Mouse (Mus musculus) G1E (cell line): ENCODE data around the gene Slc37a4. TPM values are rescaled to one million over a fixed set of nuclear protein-coding genes. Genes with fewer than 3 reads are reported as not detected.
A peak's percentile ranks its signal among the peaks of the same experiment; 100 is the strongest.

Experiments
- ATAC-seq: 2 replicates; pipeline ENCODE4 v1.8.0; 2016; ENCODE audit warnings: mild to moderate bottlenecking; ENCODE audit not compliant: insufficient number of reproducible peaks, poor library complexity, low FRiP score, severe bottlenecking; ENCODE audit errors: extremely low read depth
- DNase-seq: peaks from one replicate; pipeline ENCODE4 v3.0.0; 2012; ENCODE audit warnings: low spot score
- H3K27me3 ChIP-seq: 2 replicates; pipeline ENCODE4 v1.6.1; 2012; ENCODE audit warnings: mild to moderate bottlenecking, low read length, inconsistent platforms; ENCODE audit not compliant: insufficient read depth
- H3K36me3 ChIP-seq: replicated peaks from 2 replicates; pipeline ENCODE3; 2012; ENCODE audit warnings: mild to moderate bottlenecking, inconsistent platforms
- H3K4me1 ChIP-seq: 2 replicates; pipeline ENCODE4 v1.6.1; 2012; ENCODE audit warnings: low read depth, low read length, inconsistent platforms, mixed read lengths; ENCODE audit not compliant: insufficient read depth
- H3K4me3 ChIP-seq: 2 replicates; pipeline ENCODE4 v1.5.1; 2012; ENCODE audit warnings: low read depth, mild to moderate bottlenecking, inconsistent platforms, low read length, moderate library complexity, mixed read lengths
- H3K9me3 ChIP-seq: replicated peaks from 2 replicates; pipeline ENCODE4 v1.6.1; 2012; ENCODE audit warnings: inconsistent platforms
- CTCF ChIP-seq: IDR thresholded peaks from 2 replicates; pipeline ENCODE4 v1.5.1; 2012; ENCODE audit warnings: low read depth, low read length, inconsistent platforms, mixed read lengths
- GATA1 ChIP-seq: IDR thresholded peaks from 2 replicates; pipeline ENCODE4 v1.6.1; 2012; ENCODE audit warnings: borderline replicate concordance, low read length, inconsistent platforms, mixed read lengths
- GATA2 ChIP-seq: IDR thresholded peaks from 2 replicates; pipeline ENCODE4 v1.6.1; 2012; ENCODE audit warnings: low read depth, low read length, inconsistent platforms, borderline replicate concordance
- POLR2AphosphoS5 ChIP-seq: IDR thresholded peaks from 2 replicates; pipeline ENCODE4 v1.6.1; 2012; ENCODE audit warnings: low read depth, low read length, inconsistent platforms; ENCODE audit not compliant: insufficient replicate concordance
- TAL1 ChIP-seq: conservative IDR thresholded peaks from 2 replicates; pipeline ENCODE4 v1.6.1; 2012; ENCODE audit warnings: low read depth, low read length, inconsistent platforms, mixed read lengths
- polyA plus RNA-seq: library from polyadenylated mRNA; stranded (reverse); fragments of >175 nt; gene quantifications from 2 replicates; pipeline ENCODE4 v1.2.3, GENCODE M21; 2012
- total RNA-seq, 2 experiments: library from RNA; stranded (forward) in 1 of 2; stranded (reverse) in 1 of 2; fragments of 200-1000 nt in 1 of 2; fragments of >200 nt in 1 of 2; fragmentation: Nextera tagmentation in 1 of 2; gene quantifications; 2 replicates each; pipeline ENCODE4 v1.2.3; 2014 to 2017

Gene Slc37a4
- total and polyA plus RNA-seq, 3 experiments, result 10.4 to 24.4 (median 16.0) TPM

GRCm38 (mm10) chr9:44378153-44378730, 18.4 kb upstream of the Slc37a4 start:
- TF ChIP-seq GATA2 (no peak), TAL1 (no peak), CTCF (no peak), POLR2AphosphoS5 (no peak), GATA1 (no peak)
- Histone ChIP-seq H3K36me3 (peaks cover 41% of the 10 kb centered on the region), H3K4me1 (peaks cover 35% of the 10 kb centered on the region), H3K9me3 (no peaks in the 10 kb centered on the region), H3K4me3 (peak overlapping the region; percentile 82), H3K27me3 (no peaks in the 10 kb centered on the region)
- ATAC-seq (no peak), DNase-seq (no peak)

DNA sequence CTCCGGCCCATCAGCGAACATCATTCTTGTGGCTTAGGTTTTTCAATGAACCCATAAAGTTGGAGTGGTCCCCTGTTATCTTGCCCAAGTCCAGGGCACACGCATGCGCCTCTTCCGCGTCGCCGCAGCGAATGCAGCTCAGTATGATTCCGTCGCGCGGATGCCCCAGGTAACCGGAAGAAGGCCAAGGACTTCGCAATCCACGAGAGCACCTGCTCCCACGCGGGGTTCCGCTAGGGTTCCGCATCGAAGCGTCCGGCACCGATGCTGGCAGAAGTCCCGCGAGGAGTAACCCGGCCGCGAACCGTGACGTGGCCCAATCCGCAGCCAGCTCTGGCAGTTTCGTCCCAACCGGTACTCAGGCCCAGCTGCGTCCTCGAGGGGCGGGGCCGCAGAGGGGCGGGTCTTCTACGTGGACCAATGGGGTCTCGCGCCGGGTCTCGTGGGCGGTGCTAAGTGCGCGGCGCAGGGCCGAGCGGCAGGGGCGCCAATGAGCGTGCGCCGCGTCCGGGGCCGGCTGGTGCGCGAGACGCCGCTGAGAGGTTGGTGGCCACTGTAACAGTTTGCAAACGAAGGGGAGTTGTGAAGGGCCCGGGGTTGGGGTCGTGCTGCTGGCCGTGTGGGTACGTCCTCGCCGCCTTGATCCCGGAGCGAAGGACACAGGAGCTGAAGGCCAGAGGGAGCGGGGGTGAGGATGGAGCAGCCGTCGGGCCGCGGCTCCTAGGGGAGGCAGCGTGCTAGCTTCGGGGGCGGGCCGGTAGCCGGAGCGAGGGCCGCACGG, 17.4 kb upstream of the Slc37a4 start, which contains the start of gene Hyou1:
TSS of gene Hyou1 (plus strand) at position 437 of the 781 bp plus-strand sequence.
- TF ChIP-seq GATA1 (no peak), POLR2AphosphoS5 (no peak), CTCF (no peak), TAL1 (no peak), GATA2 (no peak)
- Histone ChIP-seq H3K9me3 (no peaks in the 10 kb centered on the region), H3K4me3 (peak within 1 kb of the TSS; percentile 82), H3K27me3 (no peaks in the 10 kb centered on the region), H3K36me3 (peaks cover 51% of the 10 kb centered on the region), H3K4me1 (peaks cover 35% of the 10 kb centered on the region)
- peak; percentile 96 for DNase-seq
- ATAC-seq, result peak; percentile 94

GRCm38 (mm10) chr9:44379862-44380261, 16.8 kb upstream of the Slc37a4 start:
- Histone ChIP-seq H3K9me3 (no peaks in the 10 kb centered on the region), H3K4me1 (peaks cover 35% of the 10 kb centered on the region), H3K4me3 (peak overlapping the region; percentile 82), H3K27me3 (no peaks in the 10 kb centered on the region), H3K36me3 (peaks cover 58% of the 10 kb centered on the region)
- DNase-seq (no peak), ATAC-seq (no peak)
- TF ChIP-seq TAL1, result no peak
- no peak for TF ChIP-seq GATA1
- no peak for TF ChIP-seq POLR2AphosphoS5
- no peak for TF ChIP-seq GATA2
- no peak for TF ChIP-seq CTCF

DNA sequence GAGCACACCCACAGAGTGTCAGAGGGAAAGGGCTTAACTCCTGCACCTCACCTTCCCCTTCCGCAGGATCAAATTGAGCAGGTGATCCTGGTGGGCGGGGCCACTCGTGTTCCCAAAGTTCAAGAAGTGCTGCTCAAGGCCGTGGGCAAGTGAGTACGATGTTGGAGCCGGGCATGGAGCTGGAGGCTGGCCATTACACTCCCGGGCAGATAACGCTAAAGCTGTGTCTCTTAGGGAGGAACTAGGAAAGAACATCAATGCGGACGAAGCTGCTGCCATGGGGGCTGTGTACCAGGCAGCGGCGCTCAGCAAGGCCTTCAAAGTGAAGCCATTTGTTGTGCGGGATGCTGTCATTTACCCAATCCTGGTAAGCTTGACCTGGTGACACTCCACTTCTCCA, 12.1 kb upstream of the Slc37a4 start:
- peaks cover 94% of the 10 kb centered on the region for H3K36me3 ChIP-seq
- TF ChIP-seq GATA2, result no peak
- TF ChIP-seq GATA1, result no peak
- TF ChIP-seq TAL1, result no peak
- no peak for TF ChIP-seq CTCF
- H3K4me3 ChIP-seq, result no peak overlapping the region
- H3K27me3 ChIP-seq, result no peaks in the 10 kb centered on the region
- ATAC-seq (no peak), DNase-seq (no peak)
- peaks cover 28% of the 10 kb centered on the region for H3K4me1 ChIP-seq
- no peaks in the 10 kb centered on the region for H3K9me3 ChIP-seq

GRCm38 (mm10) chr9:44387221-44387620, 9.4 kb upstream of the Slc37a4 start:
- Histone ChIP-seq H3K9me3 (no peaks in the 10 kb centered on the region), H3K27me3 (no peaks in the 10 kb centered on the region), H3K4me3 (no peak overlapping the region), H3K4me1 (peaks cover 11% of the 10 kb centered on the region; the same call in 1 of the 2 replicates), H3K36me3 (peaks cover 98% of the 10 kb centered on the region)
- ATAC-seq (no peak), DNase-seq (no peak)
- TF ChIP-seq TAL1 (no peak), GATA2 (no peak), CTCF (no peak), GATA1 (no peak), POLR2AphosphoS5 (no peak)

DNA sequence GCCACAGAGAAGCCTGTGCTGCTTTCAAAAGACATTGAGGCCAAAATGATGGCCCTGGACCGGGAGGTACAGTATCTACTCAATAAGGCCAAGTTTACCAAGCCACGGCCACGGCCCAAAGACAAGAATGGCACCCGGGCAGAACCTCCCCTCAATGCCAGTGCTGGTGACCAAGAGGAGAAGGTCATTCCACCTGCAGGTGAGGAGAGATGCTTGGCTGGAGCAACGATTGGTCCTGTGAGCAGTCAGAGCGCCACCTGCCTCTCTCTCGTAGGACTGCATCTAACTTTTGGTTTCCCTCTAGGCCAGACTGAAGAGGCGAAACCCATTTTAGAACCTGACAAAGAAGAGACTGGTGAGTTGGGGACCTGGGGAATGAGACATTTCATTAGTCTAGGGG, 7.4 kb upstream of the Slc37a4 start:
- peaks cover 8% of the 10 kb centered on the region; the same call in 1 of the 2 replicates for H3K4me1 ChIP-seq
- DNase-seq (no peak), ATAC-seq (no peak)
- H3K27me3 ChIP-seq, result no peaks in the 10 kb centered on the region
- no peaks in the 10 kb centered on the region for H3K9me3 ChIP-seq
- no peak overlapping the region for H3K4me3 ChIP-seq
- no peak for TF ChIP-seq POLR2AphosphoS5
- no peak for TF ChIP-seq GATA2
- peak; percentile 69 for TF ChIP-seq CTCF
- no peak for TF ChIP-seq GATA1
- no peak for TF ChIP-seq TAL1
- H3K36me3 ChIP-seq, result peaks cover 85% of the 10 kb centered on the region
